Mouse (Mus musculus) small intestine, adult 2 months (tissue): Measurements from ENCODE around the gene Got2. TPM values are rescaled to one million over a fixed set of nuclear protein-coding genes. Genes with fewer than 3 reads are reported as not detected.

ENCODE experiments used
- H3K27ac ChIP-seq: fragments of 200-500 bp; 2 replicates; pipeline ENCODE4 v1.5.1; 2012; ENCODE audit warnings: low read depth, low read length, control low read depth, inconsistent platforms; ENCODE audit not compliant: insufficient read depth
- H3K27me3 ChIP-seq: fragments of 200-500 bp; 2 replicates; pipeline ENCODE4 v1.6.1; 2012; ENCODE audit warnings: mild to moderate bottlenecking, moderate library complexity, low read length, inconsistent platforms; ENCODE audit not compliant: control insufficient read depth, insufficient read depth
- H3K36me3 ChIP-seq: fragments of 200-500 bp; 2 replicates; pipeline ENCODE4 v1.6.1; 2012; ENCODE audit warnings: mild to moderate bottlenecking, low read length, control low read depth, inconsistent platforms; ENCODE audit not compliant: control insufficient read depth, insufficient read depth
- H3K4me1 ChIP-seq: fragments of 200-500 bp; 2 replicates; pipeline ENCODE4 v1.6.1; 2012; ENCODE audit warnings: low read length, inconsistent platforms, mixed read lengths; ENCODE audit not compliant: control insufficient read depth, insufficient read depth, insufficient read length
- H3K4me3 ChIP-seq: fragments of 200-500 bp; 2 replicates; pipeline ENCODE4 v1.5.1; 2012; ENCODE audit warnings: low read depth, mild to moderate bottlenecking, control low read depth, inconsistent platforms, low read length, moderate library complexity
- CTCF ChIP-seq: fragments of 200-500 bp; IDR thresholded peaks from 2 replicates; pipeline ENCODE4 v1.5.1; 2012; ENCODE audit warnings: low read depth, mild to moderate bottlenecking, control low read depth, inconsistent platforms, low read length, moderate library complexity, mixed read lengths; ENCODE audit not compliant: insufficient replicate concordance, insufficient read length; ENCODE audit errors: extremely low read depth
- POLR2A ChIP-seq: fragments of 200-500 bp; IDR thresholded peaks from 2 replicates; pipeline ENCODE4 v1.6.1; 2012; ENCODE audit warnings: low read depth, mild to moderate bottlenecking, control low read depth, inconsistent platforms, low read length, moderate library complexity
- WGBS: fragments of 180-500 bp; shearing (Covaris S2); methylation state at CpG from one replicate; pipeline ENCODE4 v1.1.7; 2018; 5-methylcytosine and 5-hydroxymethylcytosine counted together
- polyA plus RNA-seq: library from polyadenylated mRNA; depleted of rRNA; stranded (reverse); fragments of >200 nt; gene quantifications from 2 replicates; pipeline ENCODE4 v1.2.3, GENCODE M21; 2012

Got2 gene
- polyA plus RNA-seq, 1 experiment, result 31.9 TPM

DNA sequence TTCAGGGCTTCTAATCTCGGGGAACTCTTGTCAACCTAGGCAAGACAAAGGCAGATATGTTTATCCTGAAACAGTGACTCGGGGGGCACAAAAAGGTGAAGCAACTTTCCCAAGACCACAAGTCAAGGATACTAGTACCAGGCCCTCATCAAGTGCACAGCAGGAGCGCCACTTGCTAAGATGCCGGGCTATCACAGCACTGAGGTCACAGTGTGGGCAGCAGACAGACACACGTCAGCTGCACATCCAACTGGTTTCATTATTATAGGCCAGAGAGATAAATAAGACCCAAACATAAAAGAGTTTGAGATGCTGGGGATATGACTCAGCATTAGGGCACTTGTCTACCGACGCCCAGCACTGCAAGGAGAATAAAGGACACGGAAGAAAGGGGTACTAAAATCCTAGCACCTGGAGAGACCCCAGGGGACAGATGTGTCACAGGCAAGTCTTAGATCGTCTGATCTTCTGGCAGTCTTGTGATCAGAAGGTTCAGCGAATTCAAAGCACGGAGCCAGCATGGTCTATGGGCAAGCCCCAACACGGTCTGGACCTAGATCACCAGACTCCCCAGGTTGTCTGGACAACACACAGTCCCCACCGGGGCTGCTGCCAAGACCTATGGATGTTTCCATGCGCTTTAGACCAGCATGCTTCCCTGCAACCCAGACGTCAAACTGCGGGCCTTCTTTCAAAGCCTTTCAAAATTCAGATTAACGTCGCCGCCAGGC, 39.4 kb downstream of the Got2 start:
- no peak for TF ChIP-seq CTCF
- TF ChIP-seq POLR2A, result no peak
- Histone ChIP-seq H3K27me3 (no peaks in the 10 kb centered on the region), H3K4me3 (no peak overlapping the region), H3K36me3 (peaks cover 15% of the 10 kb centered on the region; the same call in 1 of the 2 replicates), H3K4me1 (peaks cover 3% of the 10 kb centered on the region; the same call in 1 of the 2 replicates), H3K27ac (no peak overlapping the region)
- 93% methylated on average over 19 of the region's 19 CpGs for WGBS

DNA sequence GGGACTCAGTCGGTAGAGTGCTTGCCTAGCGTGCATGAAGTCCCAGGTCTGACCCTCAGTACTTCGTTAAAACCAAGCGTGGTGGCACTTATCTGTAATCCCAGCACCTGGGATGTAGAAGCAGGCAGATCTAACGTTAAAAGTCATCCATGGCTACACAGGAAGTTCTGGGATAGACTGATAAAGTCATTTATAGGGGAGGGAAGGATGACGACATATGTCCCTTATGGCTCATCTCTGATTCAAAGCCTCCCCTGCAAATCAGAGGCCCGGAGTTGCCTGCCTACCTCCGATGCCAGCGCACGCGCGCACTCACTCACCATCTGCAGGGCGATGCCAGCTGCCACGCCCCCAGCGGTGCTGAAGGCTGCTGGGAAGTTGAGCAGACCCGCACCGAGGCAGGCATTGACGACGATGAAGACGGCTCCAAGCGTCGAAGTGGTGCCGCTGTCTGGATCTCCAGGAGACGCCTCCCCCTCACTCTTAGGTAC, 40.2 kb downstream of the Got2 start:
- TF ChIP-seq CTCF (no peak), POLR2A (no peak)
- WGBS, result 83% methylated on average over 24 of the region's 24 CpGs
- Histone ChIP-seq H3K4me1 (peaks cover 3% of the 10 kb centered on the region; the same call in 1 of the 2 replicates), H3K27me3 (no peaks in the 10 kb centered on the region), H3K4me3 (no peak overlapping the region), H3K36me3 (peaks cover 17% of the 10 kb centered on the region; the same call in 1 of the 2 replicates), H3K27ac (no peak overlapping the region)

DNA sequence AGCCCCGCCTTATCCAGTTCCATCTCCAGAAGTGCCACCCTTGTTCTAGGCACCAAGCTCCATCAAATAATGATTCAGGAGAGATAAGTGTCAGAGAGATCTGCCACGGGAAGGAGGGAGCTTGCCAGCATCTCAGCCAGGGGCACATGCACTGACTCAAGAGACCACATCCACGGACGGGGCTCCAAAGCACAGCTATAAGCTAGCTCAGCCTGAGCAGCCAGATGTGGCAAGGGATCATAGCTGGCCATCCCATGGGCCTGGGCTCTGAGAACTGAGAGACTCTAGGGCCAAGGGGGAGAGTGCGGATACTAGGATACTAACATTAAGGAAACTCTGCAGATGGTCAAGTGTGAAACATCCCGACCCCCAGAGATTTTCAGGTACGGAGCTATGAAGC, 43.3 kb downstream of the Got2 start:
- no peak overlapping the region for H3K27ac ChIP-seq
- H3K36me3 ChIP-seq, result peaks cover 26% of the 10 kb centered on the region
- H3K4me1 ChIP-seq, result no peaks in the 10 kb centered on the region
- H3K4me3 ChIP-seq, result no peak overlapping the region
- no peaks in the 10 kb centered on the region for H3K27me3 ChIP-seq
- TF ChIP-seq CTCF, result no peak
- TF ChIP-seq POLR2A, result no peak
- WGBS, result 91% methylated on average over 7 of the region's 7 CpGs

DNA sequence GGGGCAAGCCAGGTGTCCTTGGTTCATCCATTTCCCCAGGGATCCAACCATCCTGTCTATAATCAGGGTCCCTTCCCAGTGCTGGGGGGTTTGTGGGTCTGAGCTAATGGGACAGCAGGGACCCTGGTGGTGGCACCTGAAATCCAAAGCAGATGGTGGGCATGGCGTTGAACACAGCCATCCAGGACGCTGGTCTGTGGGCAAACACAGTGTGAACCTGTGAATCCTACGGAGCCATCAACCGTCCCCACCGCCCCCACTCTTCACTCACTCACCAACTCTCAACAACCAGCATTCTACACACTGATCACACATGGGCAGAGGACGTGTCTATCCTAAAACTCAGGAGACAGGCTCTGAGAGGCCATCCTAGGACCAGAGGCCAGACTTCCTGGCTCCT, 44.4 kb downstream of the Got2 start:
- H3K27me3 ChIP-seq, result no peaks in the 10 kb centered on the region
- 95% methylated on average over 6 of the region's 6 CpGs for WGBS
- H3K4me1 ChIP-seq, result no peaks in the 10 kb centered on the region
- H3K27ac ChIP-seq, result no peak overlapping the region
- no peak overlapping the region for H3K4me3 ChIP-seq
- peaks cover 27% of the 10 kb centered on the region for H3K36me3 ChIP-seq
- no peak for TF ChIP-seq CTCF
- TF ChIP-seq POLR2A, result no peak

DNA sequence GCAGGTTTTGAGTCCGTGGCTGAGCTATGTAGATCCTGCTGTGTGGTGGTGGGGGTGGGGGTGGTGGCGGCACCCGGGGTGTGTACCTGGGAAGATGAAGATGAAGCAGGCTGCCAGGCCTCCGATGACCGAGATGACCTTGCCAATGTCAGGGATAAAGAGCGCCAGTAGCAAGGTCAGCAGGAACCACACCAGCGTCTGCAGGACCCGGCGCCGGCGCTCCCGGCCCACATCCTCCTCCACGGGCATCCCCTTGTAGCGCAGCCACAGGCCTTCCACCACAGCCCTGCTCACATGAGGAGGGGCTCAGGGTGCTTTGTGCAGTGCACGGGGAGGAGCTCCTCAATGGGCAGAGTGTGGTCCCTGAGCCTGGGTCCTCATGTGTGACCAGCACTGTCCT, 46.9 kb downstream of the Got2 start:
- no peaks in the 10 kb centered on the region for H3K27me3 ChIP-seq
- H3K27ac ChIP-seq, result no peak overlapping the region
- WGBS, result 91% methylated on average over 15 of the region's 15 CpGs
- no peaks in the 10 kb centered on the region for H3K4me1 ChIP-seq
- no peak overlapping the region for H3K4me3 ChIP-seq
- TF ChIP-seq POLR2A (no peak), CTCF (no peak)
- H3K36me3 ChIP-seq, result peaks cover 22% of the 10 kb centered on the region

DNA sequence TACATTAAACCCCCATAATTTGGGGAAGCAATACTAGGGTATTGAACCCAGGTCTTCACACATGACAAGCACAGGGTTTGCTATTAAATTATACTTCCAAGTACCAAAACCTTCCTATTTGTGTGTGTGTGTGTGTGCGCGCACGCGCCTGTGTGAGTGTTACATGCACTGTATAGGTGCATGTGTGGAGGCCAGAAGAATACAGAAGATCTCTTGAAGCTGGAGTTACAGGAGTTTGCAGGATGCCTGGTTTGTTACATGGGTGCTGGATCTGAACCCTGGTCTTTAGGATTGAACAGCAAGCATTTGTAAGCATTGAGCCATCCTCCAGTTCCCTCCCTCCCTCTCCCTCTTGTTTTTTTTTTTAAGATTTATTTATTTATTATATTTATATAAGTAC, 49.1 kb downstream of the Got2 start:
- TF ChIP-seq CTCF (no peak), POLR2A (no peak)
- Histone ChIP-seq H3K27ac (no peak overlapping the region), H3K4me3 (no peak overlapping the region), H3K36me3 (peaks cover 16% of the 10 kb centered on the region), H3K27me3 (no peaks in the 10 kb centered on the region), H3K4me1 (no peaks in the 10 kb centered on the region)
- WGBS, result 98% methylated on average over 4 of the region's 4 CpGs

DNA sequence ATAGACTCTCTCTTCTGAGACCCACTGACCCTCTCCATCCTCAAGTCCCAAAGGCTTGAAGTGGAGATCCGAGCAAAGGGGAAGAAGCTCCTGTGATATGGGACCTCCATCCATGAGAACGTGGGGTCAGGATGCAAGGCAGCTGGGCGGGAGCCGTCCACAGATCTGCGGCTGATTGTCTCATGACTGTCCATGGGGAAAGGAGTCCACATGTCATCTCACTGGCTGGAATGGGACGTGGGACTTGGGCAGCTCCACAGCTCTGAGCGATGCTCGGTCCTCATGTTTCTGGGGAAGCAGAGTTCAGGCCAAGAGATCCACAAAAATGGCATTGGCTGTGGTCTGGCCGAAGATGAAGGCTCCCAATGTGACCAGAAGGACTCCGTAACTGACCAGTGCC, 51.1 kb downstream of the Got2 start:
- Histone ChIP-seq H3K4me1 (peaks cover 6% of the 10 kb centered on the region; the same call in 1 of the 2 replicates), H3K36me3 (peaks cover 8% of the 10 kb centered on the region), H3K4me3 (no peak overlapping the region), H3K27ac (no peak overlapping the region), H3K27me3 (no peaks in the 10 kb centered on the region)
- TF ChIP-seq CTCF (no peak), POLR2A (no peak)
- WGBS, result 95% methylated on average over 10 of the region's 10 CpGs
